Mouse (Mus musculus) bone marrow, adult 2 months (tissue): ENCODE data around the gene Cars2.

Experiments
- CTCF ChIP-seq: fragments of 200-500 bp; IDR thresholded peaks from 2 replicates; pipeline ENCODE4 v1.5.1; 2011; ENCODE audit warnings: low read length, control low read depth; ENCODE audit not compliant: control insufficient read depth, insufficient read depth
- POLR2A ChIP-seq: fragments of 200-500 bp; IDR thresholded peaks from 2 replicates; pipeline ENCODE4 v1.6.1; 2011; ENCODE audit warnings: low read depth, mild to moderate bottlenecking, control low read depth, low read length, borderline replicate concordance; ENCODE audit not compliant: control insufficient read depth

DNA sequence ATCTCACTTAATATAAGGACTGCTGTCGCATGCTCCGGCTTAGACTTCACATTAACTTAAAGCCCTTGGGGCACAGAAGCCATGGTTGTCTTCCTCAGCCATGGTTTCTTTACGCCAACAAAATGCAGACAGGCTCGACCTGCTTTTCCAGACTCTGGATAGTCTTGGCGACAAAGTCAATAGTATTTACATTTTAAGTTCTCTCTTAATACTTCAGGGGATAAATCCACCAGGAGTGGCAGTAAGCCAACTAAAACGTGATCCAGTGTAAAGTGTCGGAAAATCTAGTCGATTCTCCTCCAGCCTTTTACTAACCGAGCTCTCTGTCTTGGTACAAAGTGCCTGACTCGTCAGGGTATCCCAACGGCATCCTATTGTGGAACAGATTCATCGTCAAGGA lies 52.3 kb downstream of the Cars2 start:
- TF ChIP-seq POLR2A (no peak), CTCF (no peak)
